Mouse (Mus musculus) neural tube, embryonic 12.5 days (tissue): Measurements from ENCODE around the gene Grap. TPM values are rescaled to one million over a fixed set of nuclear protein-coding genes. Genes with fewer than 3 reads are reported as not detected.

Experiments used
- polyA plus RNA-seq: library from polyadenylated mRNA; unstranded; fragments of >200 nt; fragmentation: Nextera tagmentation; extraction: Ambion mirVana; gene quantifications from 2 replicates; pipeline ENCODE4 v1.2.1, GENCODE M21; 2016

The Grap gene
- polyA plus RNA-seq, 1 experiment from 2014 or later = 10.1 TPM

Other genes starting within 250 kb of the Grap start
- gene Rnf112, start 199.1 kb upstream of the Grap start, polyA plus RNA-seq = 8.9 and 9.2 TPM in 2 replicates
- gene Mfap4, start 167.8 kb upstream of the Grap start, polyA plus RNA-seq = 103 and 133 TPM in 2 replicates
- gene Mapk7, start 158.9 kb upstream of the Grap start, polyA plus RNA-seq = 93.7 and 95.6 TPM in 2 replicates
- gene B9d1, start 148.1 kb upstream of the Grap start, polyA plus RNA-seq = 31.0 and 31.1 TPM in 2 replicates
- gene Epn2, start 73.6 kb upstream of the Grap start, polyA plus RNA-seq = 40.6 and 43.8 TPM in 2 replicates
- gene Fam83g, start 30.8 kb downstream of the Grap start, polyA plus RNA-seq = 0.47 and 0.56 TPM in 2 replicates
- not detected in 2 replicates for gene Slc5a10, start 67.6 kb downstream of the Grap start, polyA plus RNA-seq
- 46.3 and 48.0 TPM in 2 replicates for gene Prpsap2, start 108.8 kb downstream of the Grap start, polyA plus RNA-seq
- 34.5 and 40.6 TPM in 2 replicates for gene Ulk2, start 201.8 kb downstream of the Grap start, polyA plus RNA-seq